Mouse (Mus musculus): Measurements from ENCODE around the gene Mrps35.

The Mrps35 gene

GRCm38 (mm10) chr6:147042291-147043290, at the start of gene Mrps35:
Gene Mrps35, plus strand, starts transcription at chr6:147042764.
- peak; percentile 91 for DNase-seq

- DNase-seq = peak; percentile 68
Measured at GRCm38 (mm10) chr6:146994236-146994635, 48.3 kb upstream of the Mrps35 start.

GRCm38 (mm10) chr6:146995391-146995790, 47.2 kb upstream of the Mrps35 start:
- DNase-seq = no peak

- DNase-seq = no peak
Measured at GRCm38 (mm10) chr6:146995878-146996277, 46.7 kb upstream of the Mrps35 start.

- no peak for DNase-seq
Measured at GRCm38 (mm10) chr6:146997006-146997405, 45.6 kb upstream of the Mrps35 start.

- DNase-seq = no peak
Measured at GRCm38 (mm10) chr6:146998710-146999109, 43.9 kb upstream of the Mrps35 start.

GRCm38 (mm10) chr6:146999302-146999701, 43.3 kb upstream of the Mrps35 start:
- DNase-seq = no peak

GRCm38 (mm10) chr6:146999755-147000154, 42.8 kb upstream of the Mrps35 start:
- DNase-seq = no peak

GRCm38 (mm10) chr6:147008148-147008547, 34.4 kb upstream of the Mrps35 start:
- peak; percentile 67 for DNase-seq

- DNase-seq = no peak
Measured at GRCm38 (mm10) chr6:147010358-147010757, 32.2 kb upstream of the Mrps35 start.

GRCm38 (mm10) chr6:147010811-147011520, 31.6 kb upstream of the Mrps35 start:
- no peak for DNase-seq

GRCm38 (mm10) chr6:147011555-147011954, 31.0 kb upstream of the Mrps35 start:
- DNase-seq = no peak

- DNase-seq = no peak
Measured at GRCm38 (mm10) chr6:147011977-147012376, 30.6 kb upstream of the Mrps35 start.

- no peak for DNase-seq
Measured at GRCm38 (mm10) chr6:147013546-147013945, 29.0 kb upstream of the Mrps35 start.

- DNase-seq = no peak
Measured at GRCm38 (mm10) chr6:147017906-147018305, 24.7 kb upstream of the Mrps35 start.

- DNase-seq = no peak
Measured at GRCm38 (mm10) chr6:147018364-147018763, 24.2 kb upstream of the Mrps35 start.

GRCm38 (mm10) chr6:147021181-147021580, 21.4 kb upstream of the Mrps35 start:
- no peak for DNase-seq

- DNase-seq = no peak
Measured at GRCm38 (mm10) chr6:147022375-147023132, 20.0 kb upstream of the Mrps35 start.

- DNase-seq = no peak
Measured at GRCm38 (mm10) chr6:147023133-147023395, 19.5 kb upstream of the Mrps35 start.

- DNase-seq = no peak
Measured at GRCm38 (mm10) chr6:147023568-147023967, 19.0 kb upstream of the Mrps35 start.

- DNase-seq = no peak
Measured at GRCm38 (mm10) chr6:147024761-147025160, 17.8 kb upstream of the Mrps35 start.

- DNase-seq = no peak
Measured at GRCm38 (mm10) chr6:147028396-147028795, 14.2 kb upstream of the Mrps35 start.

- DNase-seq = no peak
Measured at GRCm38 (mm10) chr6:147029591-147029990, 13.0 kb upstream of the Mrps35 start.
